Mouse (Mus musculus) heart, postnatal 25 days (tissue): ENCODE data around the gene Wdfy2. TPM values are rescaled to one million over a fixed set of nuclear protein-coding genes. Genes with fewer than 3 reads are reported as not detected.

Experiments used
- DNase-seq: peaks from one replicate; pipeline ENCODE4 v3.0.0; 2022; ENCODE audit warnings: low spot score
- intact Hi-C: fragments of 180-260 bp; cut with DNase I; formaldehyde crosslinking; loops from one replicate; pipeline ENCODE4 v1.15.1; 2025
- microRNA-seq: library from miRNA; unstranded; fragments of <30 nt; microRNA quantifications from one replicate; pipeline ENCODE4 v1.2.0, GENCODE M21; 2022
- total RNA-seq, 2 experiments: library from RNA; stranded (reverse); gene quantifications; 2 replicates each; pipeline ENCODE4 v1.2.3; 2021

Gene Wdfy2
- total RNA-seq, 2 experiments from 2014 or later: 6.8 to 7.7 TPM

DNA sequence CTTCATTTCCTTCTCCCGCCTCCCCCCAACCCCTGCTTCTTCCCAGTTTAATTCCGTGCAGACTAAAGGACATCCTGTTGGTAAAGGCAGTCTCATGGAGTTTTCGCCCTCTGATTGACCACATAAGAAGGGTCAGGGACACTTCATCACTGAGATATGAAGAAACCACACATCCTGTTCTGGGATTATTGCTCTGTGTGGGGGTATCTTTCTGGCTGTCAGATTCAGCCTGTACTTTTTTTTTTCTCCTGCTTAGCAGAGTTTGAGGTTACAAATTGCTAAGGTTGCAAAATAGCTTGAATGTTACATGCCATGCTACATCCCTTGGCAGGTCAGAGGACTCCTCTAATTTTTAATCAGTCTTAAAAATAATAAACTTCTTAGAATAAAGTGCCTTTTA is 153.8 kb downstream of the Wdfy2 start:
- DNase-seq: no peak
- intact Hi-C loops: no loop called here

DNA sequence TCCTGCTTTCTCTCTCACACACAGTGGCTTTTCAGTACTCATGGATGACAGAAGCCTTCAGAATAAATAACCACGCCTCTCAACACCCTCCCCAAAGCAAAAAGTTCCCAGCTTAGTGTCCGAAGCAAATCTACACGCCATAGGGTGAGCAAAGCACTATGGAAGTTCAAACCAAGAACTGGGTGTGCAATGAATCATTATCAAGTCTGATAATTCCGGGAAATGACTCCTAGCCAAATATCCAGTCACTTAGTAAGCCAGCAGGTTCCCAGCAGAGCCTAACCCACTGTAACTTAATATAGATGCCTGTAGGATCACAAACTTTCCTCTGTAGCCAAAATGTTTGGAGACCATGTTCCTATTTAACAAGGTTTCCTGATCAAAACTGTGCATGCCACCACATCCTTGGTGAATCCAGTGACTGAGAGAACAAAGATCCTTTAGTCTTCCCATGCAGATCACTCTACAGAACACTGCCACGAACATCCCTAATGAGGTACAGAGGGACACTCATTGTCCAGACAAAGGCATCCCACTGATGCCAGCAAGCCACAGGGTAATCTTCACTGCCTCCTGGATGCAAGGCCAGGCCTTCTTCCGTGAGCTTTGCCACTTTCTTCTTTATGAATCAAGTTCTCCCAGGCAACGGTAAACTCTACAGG is 154.5 kb downstream of the Wdfy2 start:
- intact Hi-C loops: no loop called here
- DNase-seq: no peak

DNA sequence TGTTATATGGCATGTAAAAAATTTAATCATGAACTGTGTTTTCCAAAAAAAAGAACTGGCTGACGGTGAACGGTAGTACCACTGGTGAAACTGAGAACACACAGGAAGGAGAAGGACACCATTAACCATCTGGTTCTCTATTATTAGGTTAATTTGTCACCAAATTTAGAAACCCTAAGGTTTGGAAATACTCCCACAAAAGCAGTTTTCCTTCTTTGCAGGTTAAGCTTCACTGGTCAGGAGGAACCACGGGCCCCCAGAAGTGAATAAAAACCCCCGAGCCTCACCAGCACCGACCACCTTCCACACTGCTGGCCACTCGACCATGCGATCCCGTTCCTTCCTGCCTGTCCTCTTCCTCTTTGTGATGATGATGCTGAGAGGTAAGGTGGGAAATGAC is 160.3 kb downstream of the Wdfy2 start, which contains the start of gene Defb47:
Gene Defb47 (plus strand): TSS at position 301 of the 400 bp plus-strand sequence.
- DNase-seq: no peak
- intact Hi-C loops: no loop called here

DNA sequence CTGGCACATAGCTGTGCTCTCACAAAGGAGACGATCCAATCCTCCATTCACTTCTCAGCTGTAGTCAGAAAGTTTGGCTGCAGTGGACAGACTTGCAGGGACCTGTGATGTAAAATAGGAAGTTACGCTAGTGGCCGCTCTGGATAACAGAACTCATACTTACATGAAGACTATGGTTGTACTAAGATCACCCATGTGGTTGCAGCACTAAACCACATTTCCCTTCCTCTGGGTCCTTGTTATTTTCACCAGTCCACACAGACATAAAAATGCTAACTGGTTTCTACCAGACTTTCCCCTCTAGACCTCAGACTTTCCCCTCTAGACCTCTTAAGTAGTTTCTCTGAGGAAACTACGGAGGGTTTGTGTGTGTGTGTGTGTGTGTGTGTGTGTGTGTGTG is 161.5 kb downstream of the Wdfy2 start:
- intact Hi-C loops: no loop called here

DNA sequence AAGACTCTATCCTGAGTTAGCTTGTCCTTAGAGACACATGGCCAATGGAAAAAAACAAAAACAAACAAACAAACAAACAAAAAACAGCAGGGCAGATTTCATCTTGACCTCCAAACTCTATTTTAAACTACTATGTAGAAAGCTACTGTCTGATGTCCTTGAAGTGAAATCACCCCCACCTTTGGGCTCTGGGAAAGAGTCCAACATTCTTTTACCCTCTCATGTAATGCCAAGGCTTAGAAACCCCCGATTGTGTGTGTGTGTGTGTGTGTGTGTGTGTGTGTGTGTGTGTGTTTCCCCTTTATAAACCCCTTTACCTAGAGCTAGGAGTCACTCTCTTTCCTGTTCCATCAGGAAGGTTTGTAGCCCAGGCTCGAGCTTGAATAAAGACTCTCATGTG is 165.1 kb downstream of the Wdfy2 start:
- intact Hi-C loops: no loop called here
- DNase-seq: no peak

More for the DNA sequence above, 161.5 kb downstream of the Wdfy2 start:
- no peak for DNase-seq

Small RNAs within 50 kb of the gene (microRNA-seq; reads per million reads assigned to microRNA genes)
- not detected for gene Mir6541
- 2.2 reads per million for gene Mir8098

Other genes starting within 250 kb of the Wdfy2 start
- not detected for gene Serpine3, start 174.0 kb upstream of the Wdfy2 start, total RNA-seq
- 10 to 100 TPM; 15.6 to 17.7 TPM for gene Ints6, start 76.5 kb upstream of the Wdfy2 start, total RNA-seq
- not detected for gene Defb48, start 146.8 kb downstream of the Wdfy2 start, total RNA-seq
- not detected for gene Defb47, start 160.4 kb downstream of the Wdfy2 start, total RNA-seq
- not detected for gene Defb43, start 174.1 kb downstream of the Wdfy2 start, total RNA-seq
- gene Defb42, start 209.3 kb downstream of the Wdfy2 start, total RNA-seq: under 1 TPM in 1 of 2 experiments, not detected in 1; 0.70 TPM
- not detected for gene Defb30, start 212.3 kb downstream of the Wdfy2 start, total RNA-seq